Mouse (Mus musculus) cerebellum, postnatal 14 days (tissue): Measurements from ENCODE around the gene Tbxa2r.

Experiments
- DNase-seq, 2 experiments: peaks; one replicate each; pipeline ENCODE4 v3.0.0; 2021; ENCODE audit warnings: mixed read lengths in 2 of 2

The Tbxa2r gene

GRCm38 (mm10) chr10:81300352-81300907 lies 28.1 kb upstream of the Tbxa2r start:
- DNase-seq = no peak

DNA sequence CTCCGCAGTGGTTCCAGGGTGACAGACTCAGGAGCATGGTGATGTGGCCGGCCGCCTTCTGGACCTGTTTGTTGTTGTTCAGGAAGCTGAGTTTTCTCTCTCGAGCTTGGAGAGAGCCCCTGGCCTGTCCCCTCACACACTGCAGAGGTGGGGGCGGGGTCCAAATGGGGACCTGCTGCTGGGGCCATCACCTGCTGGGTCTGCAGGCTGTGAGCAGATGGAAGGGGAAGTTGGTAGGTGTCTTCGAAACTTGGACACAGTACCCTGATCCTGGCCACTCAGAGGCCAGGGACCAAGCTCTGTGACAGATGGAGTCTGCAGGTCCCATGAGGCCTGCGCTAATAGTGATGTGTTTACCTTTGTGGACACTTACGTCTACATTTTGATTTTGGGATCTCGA lies 27.2 kb upstream of the Tbxa2r start:
- peak; percentile 59 to 76 for DNase-seq

- DNase-seq = no peak
Observed at GRCm38 (mm10) chr10:81302288-81302687, 26.2 kb upstream of the Tbxa2r start.

DNA sequence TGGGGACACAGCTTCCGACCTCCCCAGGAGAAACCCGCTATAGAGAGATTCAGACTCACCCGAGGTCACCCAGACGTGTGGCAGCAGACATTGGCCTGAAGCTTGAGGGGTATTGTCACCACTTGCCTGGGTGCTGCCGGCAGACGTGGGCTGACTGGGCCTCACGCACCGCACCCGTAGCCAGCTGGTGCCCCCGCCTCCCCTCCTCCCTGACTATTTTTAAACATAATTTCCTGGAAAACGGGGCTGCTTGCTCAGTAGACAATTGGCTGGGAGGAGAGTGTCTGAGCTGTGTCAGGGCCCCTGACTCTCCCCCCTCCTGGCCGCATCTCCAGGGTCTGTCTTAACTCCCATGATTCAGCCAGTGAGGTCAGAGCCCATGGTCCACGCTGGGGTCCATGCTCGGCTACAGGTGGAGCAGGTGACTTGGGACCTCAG lies 25.7 kb upstream of the Tbxa2r start:
- DNase-seq = no peak

DNA sequence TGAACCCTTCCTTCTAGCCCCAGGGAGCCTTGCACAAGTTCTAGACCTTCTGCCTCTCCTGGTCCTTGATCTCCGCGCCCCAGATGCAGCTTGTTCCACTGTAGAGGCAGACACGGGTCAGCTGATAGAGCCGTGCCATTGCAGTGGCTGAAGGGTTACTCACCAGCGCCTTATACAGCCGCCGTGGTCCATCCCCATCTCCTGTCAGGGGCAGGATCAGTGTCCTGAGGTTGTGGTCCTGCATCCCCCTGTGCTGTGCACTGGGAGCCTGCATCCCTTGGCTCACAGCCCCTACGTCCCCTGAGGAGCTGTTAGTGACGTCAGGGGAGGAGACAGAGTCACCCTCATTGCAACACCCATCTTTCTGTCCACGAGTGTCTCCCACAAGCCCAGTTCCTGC lies 25.3 kb upstream of the Tbxa2r start:
- no peak for DNase-seq

DNA sequence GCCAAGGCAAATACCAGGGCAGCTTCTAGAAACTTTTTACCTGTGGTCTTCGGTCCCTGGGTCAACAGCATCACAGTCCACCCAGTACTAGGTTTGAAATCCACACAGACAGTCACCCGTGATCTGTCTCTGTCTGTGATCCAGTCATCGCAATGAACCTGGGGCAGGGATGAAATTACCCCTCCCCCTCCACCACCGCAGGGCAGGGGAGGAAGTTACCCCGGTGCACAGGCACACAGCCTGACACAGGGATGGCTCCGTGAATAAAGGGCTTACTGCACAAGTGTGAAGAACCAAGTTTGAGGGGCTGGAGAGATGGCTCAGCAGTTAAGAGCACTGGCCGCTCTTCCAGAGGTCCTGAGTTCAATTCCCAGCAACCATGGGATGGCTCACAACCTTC lies 24.8 kb upstream of the Tbxa2r start:
- DNase-seq = no peak

DNA sequence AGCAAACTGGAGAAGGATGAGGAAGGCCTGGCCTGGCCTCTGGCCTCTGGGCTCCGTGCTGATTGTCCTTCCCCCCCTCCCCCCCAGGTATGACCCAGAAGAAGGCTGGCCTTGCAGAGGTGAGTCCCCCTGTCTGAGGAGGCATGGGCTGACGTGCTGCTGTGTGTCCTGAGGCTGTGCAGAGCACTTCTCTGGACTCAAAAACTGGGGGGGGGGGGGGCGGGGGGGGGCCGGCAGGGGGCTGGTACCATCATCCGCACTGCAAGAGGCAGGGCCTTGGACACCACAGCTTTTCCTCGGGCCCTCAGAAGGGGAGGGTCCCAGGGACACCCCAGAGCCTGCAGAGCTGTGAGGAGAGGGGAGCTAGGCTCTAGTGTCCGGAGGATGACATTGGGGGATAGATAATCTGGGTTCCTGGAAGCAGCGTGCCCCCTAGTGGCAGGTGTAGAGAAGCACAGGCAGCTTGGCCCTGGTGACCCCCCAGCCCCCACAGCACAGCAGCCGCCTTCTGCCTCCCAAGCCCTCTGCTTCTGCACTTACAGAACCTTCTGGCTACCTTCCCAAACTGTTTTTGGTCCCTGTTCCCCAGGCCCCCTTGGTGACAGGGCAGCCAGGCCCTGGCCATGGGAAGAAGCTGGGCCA lies 23.8 kb upstream of the Tbxa2r start:
- DNase-seq = peak; percentile 79 to 85

GRCm38 (mm10) chr10:81305663-81306062 lies 22.9 kb upstream of the Tbxa2r start:
- DNase-seq = peak; percentile 59 to 70

- peak in 1 of 2 experiments; percentile 43 for DNase-seq
Observed at GRCm38 (mm10) chr10:81306173-81306668, 22.3 kb upstream of the Tbxa2r start.

GRCm38 (mm10) chr10:81306837-81307682 lies 21.5 kb upstream of the Tbxa2r start:
- DNase-seq = no peak

- no peak for DNase-seq
Observed at GRCm38 (mm10) chr10:81309571-81309970, 19.0 kb upstream of the Tbxa2r start.

- DNase-seq = peak in 1 of 2 experiments; percentile 43
Observed at GRCm38 (mm10) chr10:81313581-81313980, 14.9 kb upstream of the Tbxa2r start.

GRCm38 (mm10) chr10:81314201-81314600 lies 14.3 kb upstream of the Tbxa2r start:
- DNase-seq = no peak

DNA sequence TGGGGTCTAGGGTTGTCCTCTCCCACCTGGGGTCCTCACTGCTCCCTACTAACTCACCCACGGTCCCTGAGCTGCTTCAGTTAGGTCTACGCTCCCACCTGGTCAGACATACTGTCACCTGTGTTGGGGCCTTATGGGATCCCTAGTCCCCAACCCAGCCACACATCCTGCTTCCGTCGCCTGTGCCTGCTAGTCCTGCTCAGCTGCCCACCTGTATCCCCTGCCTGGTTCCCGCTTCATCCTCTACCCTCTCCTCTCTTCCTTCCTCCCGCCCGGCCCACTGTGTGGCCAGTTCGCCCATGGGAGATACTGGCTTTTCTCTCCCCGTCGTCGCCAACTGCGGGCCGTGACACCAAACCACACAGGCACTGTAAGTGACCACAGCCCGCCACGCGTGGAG lies 12.9 kb upstream of the Tbxa2r start:
- no peak for DNase-seq

GRCm38 (mm10) chr10:81316338-81317060 lies 12.0 kb upstream of the Tbxa2r start:
- DNase-seq = peak in 1 of 2 experiments; percentile 59

- DNase-seq = no peak
Observed at GRCm38 (mm10) chr10:81317273-81317672, 11.3 kb upstream of the Tbxa2r start.

DNA sequence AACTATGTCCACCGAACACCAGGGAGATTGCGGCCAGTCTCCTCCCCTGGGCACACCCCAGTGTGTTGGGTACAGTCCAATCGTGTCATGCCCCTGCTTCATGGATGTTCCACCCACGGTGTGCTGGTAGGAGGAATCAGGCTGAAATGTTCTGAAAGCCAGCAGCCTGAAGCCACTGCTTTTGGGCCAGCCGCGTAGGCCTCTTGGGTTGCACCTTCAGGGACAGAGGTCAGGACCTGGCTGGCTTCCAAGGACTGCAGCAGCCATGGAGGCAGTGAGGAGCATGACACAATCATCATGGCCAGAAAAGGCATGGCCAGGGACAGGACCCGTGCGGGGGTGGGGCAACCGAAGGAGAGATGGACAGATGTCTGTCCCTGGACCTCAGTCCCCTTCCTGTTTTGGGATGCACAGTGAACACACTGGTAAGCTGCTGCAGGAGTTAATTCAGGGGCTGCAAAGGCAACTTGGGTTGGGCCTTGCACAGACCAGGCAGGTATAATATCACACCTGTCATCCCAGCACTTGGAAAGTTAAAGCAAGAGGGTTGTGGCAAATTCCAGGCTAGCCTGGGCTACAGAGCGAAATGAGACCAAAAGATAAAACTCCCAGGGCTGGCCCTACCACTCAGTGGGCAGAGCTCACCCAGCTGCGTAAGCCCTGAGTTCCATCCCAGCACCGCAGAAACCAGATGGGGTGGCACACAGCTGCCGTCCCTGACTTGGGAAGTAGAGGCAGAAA lies 9.8 kb upstream of the Tbxa2r start:
- peak in 1 of 2 experiments; percentile 74 for DNase-seq

DNA sequence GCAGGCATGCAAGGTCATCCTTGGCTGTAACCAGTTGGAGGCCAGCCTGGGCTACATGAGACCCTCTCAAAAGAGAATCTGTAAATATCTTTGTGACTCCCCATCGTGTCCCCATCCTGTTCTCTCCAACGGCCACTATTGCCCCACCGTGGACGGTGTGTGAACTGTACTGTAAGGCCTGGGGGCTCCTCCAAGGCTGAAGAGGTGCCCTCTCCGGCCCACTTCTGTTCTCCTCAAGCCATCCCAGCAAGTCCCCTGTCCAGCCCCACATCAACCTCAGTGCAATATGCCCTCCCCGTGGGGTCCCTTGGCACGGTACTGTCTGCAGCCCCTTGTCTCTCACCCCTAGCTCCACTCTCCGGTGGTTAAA lies 9.2 kb upstream of the Tbxa2r start:
- DNase-seq = peak; percentile 58 to 71

DNA sequence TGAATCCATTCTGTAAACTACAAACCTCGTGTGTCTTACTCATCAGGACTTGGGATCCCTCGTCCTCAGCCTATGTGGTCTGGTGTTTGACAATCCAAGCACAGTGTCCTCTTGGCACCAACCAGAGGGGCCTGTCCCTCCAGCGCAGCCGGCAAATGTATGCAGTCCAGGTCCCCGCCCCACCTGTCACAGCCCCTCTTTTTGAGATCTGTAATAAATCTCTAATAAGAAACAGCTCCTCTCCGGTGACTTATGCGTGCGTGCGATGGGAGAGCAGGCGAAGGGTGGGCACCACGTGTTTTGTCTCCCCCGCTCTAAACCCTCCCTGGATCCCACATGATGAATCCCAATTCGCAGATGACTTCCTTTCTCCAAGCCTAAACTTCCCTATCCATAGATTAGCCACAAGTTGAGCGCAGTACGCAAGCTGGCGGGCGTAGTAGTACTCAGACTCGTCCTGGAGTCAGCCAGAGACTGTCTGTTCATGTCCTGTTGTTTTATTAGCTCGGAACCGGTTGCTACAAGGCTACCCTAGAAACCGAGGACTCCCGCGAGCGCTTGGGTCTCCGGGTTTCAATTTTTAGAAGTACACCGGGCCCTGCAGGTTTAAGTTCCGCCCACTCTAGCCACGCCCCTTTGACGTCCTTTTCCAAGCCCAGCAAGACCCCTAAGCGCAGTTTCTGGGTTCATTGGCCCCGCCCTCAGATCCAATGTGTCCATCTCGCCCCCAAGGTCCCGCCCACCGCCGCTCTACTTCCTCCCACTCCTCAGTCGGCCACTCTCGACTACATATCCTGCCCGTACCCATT lies 8.6 kb upstream of the Tbxa2r start:
- DNase-seq = peak in 1 of 2 experiments; percentile 50

DNA sequence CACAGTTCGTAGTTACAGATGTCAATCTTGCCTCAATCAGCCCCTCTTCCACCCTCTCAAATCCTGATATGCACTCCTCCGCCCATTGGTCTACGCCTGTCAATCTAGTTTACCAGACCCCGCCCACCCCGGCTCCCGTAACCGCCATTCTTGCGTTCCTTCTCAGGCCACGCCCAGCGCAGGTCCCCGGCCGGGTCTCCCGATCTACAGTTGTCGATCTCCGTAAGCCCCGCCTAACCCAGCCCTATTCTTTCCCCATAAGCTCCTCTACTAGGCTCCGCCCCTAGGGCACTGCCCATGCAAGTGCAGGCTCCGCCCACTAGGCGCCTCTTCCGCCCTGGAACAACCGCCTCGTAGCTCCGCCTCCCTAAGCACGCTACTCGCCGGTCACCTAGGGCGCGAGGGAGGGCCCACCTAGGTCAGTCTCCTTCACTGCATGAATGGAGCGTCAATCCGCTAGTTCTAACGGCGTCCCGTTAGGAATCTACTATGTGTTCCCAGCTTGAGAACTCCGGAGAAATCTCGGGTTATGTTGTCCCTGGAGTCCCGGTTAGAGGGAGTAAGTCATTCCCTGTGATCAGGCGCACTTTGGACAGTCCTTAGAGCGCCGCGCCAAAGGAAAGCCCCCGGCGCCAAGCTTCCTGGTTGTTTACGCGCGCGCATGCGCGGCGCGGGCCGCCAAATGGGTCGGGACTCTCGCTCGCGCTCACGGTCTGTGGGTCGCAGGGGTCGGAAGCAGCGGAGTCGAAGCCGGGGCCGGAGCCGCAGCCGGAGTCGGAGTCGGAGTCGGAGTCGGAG lies 7.8 kb upstream of the Tbxa2r start, which contains the start of gene Cactin:
TSS of gene Cactin (plus strand) at position 554 of the 798 bp plus-strand sequence.
- peak; percentile 99 to 100 for DNase-seq
